Mouse (Mus musculus) embryonic fibroblast, embryonic 13.5 days (primary cell): ENCODE measurements at regions not wholly inside any gene's neighbourhood (a gene's known extent, or its start where the extent isn't known, plus 50 kb on each side); places are given as distances from the start of the nearest gene placed in this dataset.

Source experiments
- H3K27ac ChIP-seq: 2 replicates; pipeline ENCODE4 v1.5.1; 2012; ENCODE audit warnings: low read length, control low read depth, inconsistent platforms; ENCODE audit not compliant: insufficient read depth
- H3K4me1 ChIP-seq: 2 replicates; pipeline ENCODE4 v1.6.1; 2011; ENCODE audit warnings: low read length; ENCODE audit not compliant: control insufficient read depth, insufficient read depth
- H3K4me3 ChIP-seq: 2 replicates; pipeline ENCODE4 v1.5.1; 2011; ENCODE audit warnings: mild to moderate bottlenecking, control low read depth, low read length; ENCODE audit not compliant: insufficient read depth
- CTCF ChIP-seq: IDR thresholded peaks from 2 replicates; pipeline ENCODE4 v1.5.1; 2011; ENCODE audit warnings: mild to moderate bottlenecking, control low read depth, low read length, moderate library complexity, borderline replicate concordance; ENCODE audit not compliant: insufficient read depth
- POLR2A ChIP-seq: IDR thresholded peaks from 2 replicates; pipeline ENCODE4 v1.6.1; 2011; ENCODE audit warnings: low read depth, mild to moderate bottlenecking, control low read depth, low read length, moderate library complexity

DNA sequence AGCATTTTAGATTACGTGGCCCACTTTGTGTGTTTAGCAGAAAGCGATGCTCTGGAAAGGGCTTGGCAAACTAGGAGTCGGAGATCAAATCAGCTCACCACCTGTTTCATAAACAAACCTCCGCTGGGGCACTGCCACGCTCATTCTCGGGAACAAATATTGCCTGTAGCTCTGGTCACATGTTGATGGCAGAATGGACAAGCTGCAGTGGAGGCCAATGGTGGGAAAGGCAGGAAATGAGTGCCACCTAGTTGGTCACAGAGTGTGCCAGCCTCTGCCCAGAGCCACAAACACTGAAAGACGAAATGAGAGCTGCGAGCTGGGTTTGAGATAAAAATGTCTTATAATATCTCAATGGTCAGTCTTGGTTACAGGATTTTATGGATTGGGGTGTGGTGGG lies 259.2 kb upstream of the Csf3r start:
- no peak overlapping the region for H3K4me3 ChIP-seq
- H3K4me1 ChIP-seq, result no peaks in the 10 kb centered on the region
- TF ChIP-seq CTCF, result no peak
- no peak for TF ChIP-seq POLR2A
- no peak overlapping the region for H3K27ac ChIP-seq

DNA sequence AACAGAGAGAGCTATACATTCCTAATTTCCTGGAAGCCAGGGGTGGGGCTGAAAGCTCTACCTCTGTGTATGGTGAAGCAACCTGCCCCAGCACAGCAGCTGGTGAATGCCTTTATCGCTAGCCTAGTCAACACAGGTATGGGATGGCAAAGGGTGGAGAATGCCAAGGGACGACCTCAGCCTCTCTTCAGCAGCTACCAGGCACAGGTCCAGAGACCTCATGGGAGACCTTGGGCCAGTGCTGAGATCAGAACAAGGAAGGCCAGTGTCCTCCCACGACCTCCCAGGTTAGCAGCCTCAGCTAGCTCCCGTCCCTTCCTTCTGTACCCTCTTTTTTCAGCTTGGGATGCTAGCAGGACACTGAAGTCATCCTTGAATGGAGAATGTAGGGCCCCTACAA lies 247.2 kb upstream of the Csf3r start:
- Histone ChIP-seq H3K27ac (no peak overlapping the region), H3K4me1 (no peaks in the 10 kb centered on the region), H3K4me3 (no peak overlapping the region)
- TF ChIP-seq CTCF, result no peak
- TF ChIP-seq POLR2A, result no peak

DNA sequence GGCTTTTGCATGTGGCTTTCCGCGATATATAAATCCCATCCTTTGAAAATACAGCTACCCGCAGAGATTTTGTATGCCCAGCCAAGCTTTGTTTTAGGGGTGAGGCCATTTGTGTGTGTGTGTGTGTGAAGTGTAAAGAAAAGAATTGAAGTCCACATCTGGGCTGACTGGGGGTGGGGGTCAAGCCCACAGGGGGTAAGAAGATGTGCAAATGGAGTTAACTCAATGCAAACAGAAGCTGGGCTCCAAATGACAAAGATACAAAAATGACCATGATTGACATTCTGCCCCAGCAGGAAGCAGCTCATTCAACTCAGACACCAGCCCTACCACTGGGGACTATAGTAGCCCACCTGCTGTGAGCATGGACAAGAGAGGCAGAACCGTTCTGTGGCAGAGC lies 244.2 kb upstream of the Csf3r start:
- TF ChIP-seq POLR2A, result no peak
- TF ChIP-seq CTCF, result no peak
- no peaks in the 10 kb centered on the region for H3K4me1 ChIP-seq
- no peak overlapping the region for H3K4me3 ChIP-seq
- H3K27ac ChIP-seq, result no peak overlapping the region

GRCm38 (mm10) chr4:125780921-125781487 lies 243.3 kb upstream of the Csf3r start:
- Histone ChIP-seq H3K4me3 (no peak overlapping the region), H3K4me1 (no peaks in the 10 kb centered on the region), H3K27ac (no peak overlapping the region)
- TF ChIP-seq CTCF (no peak), POLR2A (no peak)

- no peaks in the 10 kb centered on the region for H3K4me1 ChIP-seq
- no peak overlapping the region for H3K4me3 ChIP-seq
- TF ChIP-seq CTCF, result no peak
- no peak for TF ChIP-seq POLR2A
- no peak overlapping the region for H3K27ac ChIP-seq
These were observed 242.0 kb upstream of the Csf3r start for GRCm38 (mm10) chr4:125782346-125782745.

GRCm38 (mm10) chr4:125786083-125786482 lies 238.3 kb upstream of the Csf3r start:
- Histone ChIP-seq H3K27ac (no peak overlapping the region), H3K4me1 (no peaks in the 10 kb centered on the region), H3K4me3 (no peak overlapping the region)
- no peak for TF ChIP-seq CTCF
- no peak for TF ChIP-seq POLR2A

DNA sequence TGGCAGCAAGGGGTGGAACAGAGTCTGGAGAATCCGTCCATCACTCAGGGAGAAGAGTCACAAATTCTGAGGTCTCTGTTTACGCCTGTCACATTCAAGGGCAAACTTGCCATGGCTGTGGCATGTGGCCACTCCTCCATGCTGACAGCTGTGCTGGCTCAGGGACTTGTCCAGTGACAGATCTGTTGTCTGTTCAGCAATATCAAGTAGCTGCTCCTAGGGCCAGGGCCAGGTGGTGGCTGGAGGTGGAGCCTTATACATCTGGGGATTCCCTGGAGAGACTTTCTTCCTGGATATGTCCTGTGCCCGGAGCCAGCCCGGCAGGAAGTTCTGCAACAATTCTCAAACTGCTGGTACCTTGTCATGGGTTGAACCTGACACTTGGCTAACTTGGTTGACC lies 229.7 kb upstream of the Csf3r start:
- no peak overlapping the region for H3K27ac ChIP-seq
- no peak overlapping the region for H3K4me3 ChIP-seq
- no peak for TF ChIP-seq POLR2A
- TF ChIP-seq CTCF, result no peak
- no peaks in the 10 kb centered on the region for H3K4me1 ChIP-seq

DNA sequence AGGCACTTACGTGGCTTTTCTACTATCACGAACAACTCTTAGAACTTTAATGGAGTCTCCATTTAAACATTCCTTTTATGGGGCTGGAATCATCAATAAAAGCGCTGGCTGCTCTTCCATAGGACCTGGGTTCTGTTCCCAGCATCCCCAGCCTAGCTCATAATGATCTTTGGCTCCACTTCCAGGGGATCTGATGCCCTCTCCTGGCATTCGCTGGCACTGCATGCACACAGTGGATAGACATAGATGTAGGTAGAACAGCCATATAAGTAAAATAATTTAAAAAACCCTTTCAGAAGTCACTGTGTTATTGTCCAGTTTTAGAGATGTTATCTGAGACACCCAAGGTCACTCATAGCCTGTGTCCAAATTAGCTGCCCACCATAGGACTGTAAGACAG lies 216.4 kb upstream of the Csf3r start:
- no peaks in the 10 kb centered on the region for H3K4me1 ChIP-seq
- TF ChIP-seq POLR2A, result no peak
- H3K4me3 ChIP-seq, result no peak overlapping the region
- H3K27ac ChIP-seq, result no peak overlapping the region

DNA sequence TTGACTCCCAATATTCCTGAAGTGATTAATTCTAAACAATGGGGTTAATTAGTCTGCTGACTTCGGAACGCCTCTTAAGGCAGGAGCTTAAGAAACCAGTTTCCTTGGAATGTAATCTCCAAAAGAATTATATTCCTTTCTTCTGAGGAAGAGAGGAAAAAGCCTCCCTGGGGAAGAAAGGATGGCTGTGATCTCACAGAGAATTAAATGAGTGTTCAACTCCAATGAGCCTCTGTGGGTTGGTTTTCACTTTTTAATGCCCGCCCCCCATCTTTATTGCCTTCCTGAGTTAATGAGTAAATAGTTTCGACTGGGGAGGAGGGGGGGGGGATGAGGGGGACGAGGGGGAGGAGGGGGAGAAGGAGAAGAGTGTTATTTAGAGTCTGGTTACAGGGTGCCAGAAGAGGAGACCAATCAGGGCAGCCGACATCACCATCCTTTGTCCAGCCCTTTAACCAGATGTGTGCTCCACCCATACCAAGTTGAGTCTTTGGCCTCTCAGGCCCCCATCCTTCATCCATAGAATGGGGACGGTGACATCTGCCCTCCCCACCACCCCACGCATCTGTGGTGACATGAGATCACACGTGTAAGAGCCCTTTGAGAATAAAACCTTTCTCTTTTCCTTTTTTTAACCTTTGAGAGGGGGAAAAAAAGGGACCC lies 214.8 kb upstream of the Csf3r start:
- TF ChIP-seq CTCF (no peak), POLR2A (no peak)
- Histone ChIP-seq H3K27ac (no peak overlapping the region), H3K4me1 (no peaks in the 10 kb centered on the region), H3K4me3 (no peak overlapping the region)

DNA sequence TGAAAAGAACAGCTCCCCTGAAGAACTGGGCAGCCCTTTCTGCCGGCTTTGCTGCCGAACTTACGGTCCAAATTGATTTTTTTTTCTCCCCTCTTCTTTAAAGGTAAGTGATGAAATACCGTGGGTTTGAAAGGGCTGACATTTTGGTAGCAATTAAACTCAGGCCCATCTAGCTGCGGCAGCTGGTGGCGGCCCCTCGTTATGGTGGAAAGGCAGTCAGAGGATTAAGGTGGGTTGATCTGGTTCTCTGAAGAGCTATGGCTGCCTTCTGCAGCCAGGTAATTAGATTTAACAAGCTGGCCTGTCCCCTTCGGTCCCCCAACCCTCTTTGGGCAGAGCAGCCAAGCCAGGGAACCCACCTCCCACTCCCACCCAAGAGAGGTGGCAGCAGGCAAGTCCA lies 214.1 kb upstream of the Csf3r start:
- TF ChIP-seq CTCF, result no peak
- TF ChIP-seq POLR2A, result no peak
- Histone ChIP-seq H3K4me3 (no peak overlapping the region), H3K27ac (no peak overlapping the region), H3K4me1 (no peaks in the 10 kb centered on the region)
